Mouse (Mus musculus): ENCODE measurements around the gene Bend3.
A peak's percentile ranks its signal among the peaks of the same experiment; 100 is the strongest.

Gene Bend3

DNA sequence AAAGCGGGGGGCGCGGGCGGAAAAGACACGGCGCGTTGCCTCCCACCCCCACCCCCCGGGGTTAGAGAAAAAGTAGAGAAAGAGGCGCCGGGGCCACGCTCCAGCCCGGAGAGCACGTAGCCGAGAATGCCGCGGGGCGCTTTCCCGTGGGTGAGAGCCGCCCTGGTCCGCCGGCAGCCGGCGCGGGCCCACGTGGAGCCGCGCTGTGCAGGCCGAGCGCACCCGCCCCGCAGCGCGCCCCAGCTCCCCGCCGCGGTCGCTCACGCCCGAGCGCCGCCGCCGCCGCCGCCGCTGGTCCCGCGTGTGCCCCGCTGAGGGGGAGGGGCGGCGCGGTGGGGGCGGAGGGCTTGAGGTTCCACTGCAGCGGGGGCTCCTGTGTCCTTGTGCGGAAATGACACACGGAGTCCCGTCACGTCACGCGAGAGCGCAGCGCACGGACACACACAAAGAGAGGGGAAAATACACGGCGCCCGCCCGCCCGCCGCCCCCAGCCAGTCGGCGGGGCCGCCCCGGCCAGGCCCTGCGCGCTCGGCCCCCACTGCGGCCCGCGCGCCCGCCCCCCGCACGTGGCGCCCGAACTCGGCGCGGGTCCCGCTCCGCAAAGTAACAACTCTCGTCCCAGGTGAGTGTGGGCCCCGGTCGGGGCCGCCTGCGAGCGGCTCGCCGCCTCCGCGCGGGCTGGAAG lies at the start of gene Bend3:
Gene Bend3, plus strand, starts transcription at position 81 of the 685 bp plus-strand sequence.
- no peak for DNase-seq (ENCODE audit: low read depth)

- no peak for DNase-seq (ENCODE audit: low read depth)
Observed at GRCm38 (mm10) chr10:43430606-43431005, 48.0 kb upstream of the Bend3 start.

- no peak for DNase-seq (ENCODE audit: low read depth)
Observed at GRCm38 (mm10) chr10:43434326-43434725, 44.3 kb upstream of the Bend3 start.

- DNase-seq (ENCODE audit: low read depth): no peak
Observed at GRCm38 (mm10) chr10:43435757-43436156, 42.9 kb upstream of the Bend3 start.

GRCm38 (mm10) chr10:43439492-43439941 lies 39.1 kb upstream of the Bend3 start:
- DNase-seq (ENCODE audit: low read depth): no peak

DNA sequence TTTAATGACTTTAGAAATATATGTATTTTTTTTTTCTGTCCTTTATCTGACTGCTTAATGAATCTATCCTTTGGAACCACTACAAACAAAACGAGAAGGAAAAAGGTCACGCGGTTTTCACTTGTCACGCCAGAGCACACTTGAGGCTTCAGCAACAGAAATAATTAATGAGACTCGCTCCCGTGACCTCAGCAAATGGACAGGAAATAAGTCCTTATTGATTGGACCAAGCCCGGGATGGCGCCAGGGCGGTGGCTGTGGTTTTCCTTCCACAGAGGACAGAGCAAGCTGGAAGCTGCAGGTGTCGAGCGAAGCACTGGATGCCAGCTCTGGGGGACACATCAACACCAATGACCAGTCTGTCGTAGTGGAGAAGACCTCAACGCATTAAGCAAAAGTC lies 38.6 kb upstream of the Bend3 start:
- no peak for DNase-seq (ENCODE audit: low read depth)

DNA sequence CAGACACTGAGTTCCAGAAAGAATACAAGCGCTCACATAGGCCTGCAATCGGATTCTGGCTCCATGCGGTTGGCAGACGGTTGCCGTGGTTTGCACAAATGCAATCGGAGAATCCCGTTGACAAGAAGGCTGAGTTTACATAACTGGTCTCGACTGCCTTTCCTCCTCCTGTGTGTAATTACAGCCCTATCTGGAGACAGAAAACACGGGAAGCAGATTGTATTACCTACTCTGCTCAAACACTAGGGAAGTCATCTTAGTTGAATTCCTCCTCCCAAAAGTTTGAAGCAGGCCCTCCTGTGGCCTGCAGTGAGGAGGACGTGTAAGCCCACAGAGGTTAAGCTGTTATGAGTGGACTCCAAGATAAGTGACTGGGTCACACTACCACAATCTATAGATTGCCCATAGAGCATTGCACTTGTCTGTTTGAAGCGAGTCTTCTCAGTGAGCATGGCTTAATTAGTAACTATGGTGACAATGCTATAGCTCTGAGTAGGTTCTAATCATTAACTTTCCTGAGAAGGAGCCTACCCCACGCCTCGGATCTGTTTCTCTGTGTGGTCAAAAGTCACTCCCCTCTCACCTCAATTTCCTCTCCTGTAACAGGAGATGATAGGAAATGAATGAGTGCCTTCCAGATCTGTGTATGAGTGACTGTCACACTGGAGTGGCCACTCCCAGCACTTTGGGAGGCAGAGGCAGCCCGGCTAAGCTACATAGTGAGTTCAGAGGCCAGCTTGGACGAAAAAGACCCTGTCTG lies 37.5 kb upstream of the Bend3 start:
- DNase-seq (ENCODE audit: low read depth): no peak

GRCm38 (mm10) chr10:43448656-43449055 lies 30.0 kb upstream of the Bend3 start:
- DNase-seq (ENCODE audit: low read depth): no peak

- DNase-seq (ENCODE audit: low read depth): peak; percentile 30
Observed at GRCm38 (mm10) chr10:43451848-43452662, 26.6 kb upstream of the Bend3 start.

DNA sequence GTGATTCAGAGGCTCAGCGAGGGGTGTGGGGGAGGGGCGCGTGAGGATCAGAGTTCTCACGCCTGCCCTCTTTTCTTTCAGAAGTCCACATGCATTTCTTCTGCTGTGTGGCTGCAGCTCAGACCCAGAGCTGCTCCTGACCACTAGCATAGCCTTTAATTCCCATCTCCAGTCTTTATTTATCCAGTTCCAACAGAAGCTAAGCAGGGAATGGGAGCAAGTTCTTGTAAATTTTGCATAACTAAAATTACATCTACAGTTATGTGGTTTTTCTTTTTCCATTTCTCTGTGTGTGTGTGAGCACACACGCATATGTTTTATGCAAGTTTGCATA lies 26.0 kb upstream of the Bend3 start:
- DNase-seq (ENCODE audit: low read depth): no peak

- no peak for DNase-seq (ENCODE audit: low read depth)
Observed at GRCm38 (mm10) chr10:43454219-43454618, 24.4 kb upstream of the Bend3 start.

DNA sequence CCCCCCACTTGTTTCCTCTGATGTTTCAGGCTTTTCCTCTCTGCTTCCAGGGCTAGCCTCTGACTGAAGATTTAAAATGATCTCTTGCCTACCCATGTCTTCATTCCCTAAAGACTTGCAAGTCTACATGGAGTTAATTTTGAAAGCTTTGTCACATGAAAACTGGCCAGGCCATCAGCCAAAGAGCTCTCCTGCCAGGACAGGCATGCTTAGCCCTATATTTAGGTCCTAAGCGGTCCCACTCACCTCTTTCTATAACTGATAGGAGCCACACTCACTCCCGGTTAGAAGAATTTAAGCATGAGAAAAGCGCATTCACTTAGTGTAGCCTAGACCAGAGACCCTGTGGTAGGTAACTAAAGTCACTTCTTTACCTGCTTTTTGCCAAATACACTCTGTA lies 24.0 kb upstream of the Bend3 start:
- DNase-seq (ENCODE audit: low read depth): no peak

GRCm38 (mm10) chr10:43462821-43463220 lies 15.8 kb upstream of the Bend3 start:
- no peak for DNase-seq (ENCODE audit: low read depth)

- DNase-seq (ENCODE audit: low read depth): no peak
Observed at GRCm38 (mm10) chr10:43463227-43463626, 15.4 kb upstream of the Bend3 start.

DNA sequence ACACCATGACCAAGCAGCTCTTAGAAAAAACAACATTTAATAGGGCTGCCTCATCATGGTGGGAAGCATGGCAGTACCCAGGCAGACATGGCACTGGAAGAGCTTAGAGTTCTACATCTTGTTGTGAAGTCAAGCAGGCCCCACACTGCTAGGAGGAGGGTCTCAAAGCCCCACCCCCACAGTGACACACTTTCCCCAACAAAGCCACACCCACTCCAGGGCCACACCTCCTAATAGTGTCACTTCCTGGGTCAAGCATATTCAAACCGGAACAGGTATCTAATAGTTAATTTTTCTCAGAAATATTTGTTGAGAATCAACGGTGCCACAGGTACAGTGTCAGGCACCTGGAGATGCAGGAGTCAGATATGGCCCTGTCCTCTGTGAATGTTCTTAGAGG lies 12.4 kb upstream of the Bend3 start:
- DNase-seq (ENCODE audit: low read depth): no peak

DNA sequence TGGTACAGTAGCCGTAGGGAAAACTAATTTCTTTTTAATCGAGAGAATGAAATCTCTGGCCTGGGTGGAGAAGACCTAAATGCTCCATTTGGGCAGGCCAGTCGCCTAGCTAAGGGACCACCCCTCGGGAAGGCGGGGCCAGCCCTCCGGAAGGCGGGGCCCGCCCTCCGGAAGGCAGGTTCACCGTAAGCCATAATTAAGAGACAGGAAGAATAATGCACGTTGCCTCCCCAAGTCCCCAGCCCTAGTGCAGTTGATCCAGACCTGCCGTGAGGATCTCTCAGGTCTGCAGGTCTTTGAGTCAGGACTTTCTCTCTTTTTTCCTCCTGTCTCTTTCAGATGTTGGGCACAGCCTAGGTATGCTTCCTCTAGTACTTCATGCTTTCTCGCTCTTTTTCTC lies 11.0 kb upstream of the Bend3 start:
- no peak for DNase-seq (ENCODE audit: low read depth)

DNA sequence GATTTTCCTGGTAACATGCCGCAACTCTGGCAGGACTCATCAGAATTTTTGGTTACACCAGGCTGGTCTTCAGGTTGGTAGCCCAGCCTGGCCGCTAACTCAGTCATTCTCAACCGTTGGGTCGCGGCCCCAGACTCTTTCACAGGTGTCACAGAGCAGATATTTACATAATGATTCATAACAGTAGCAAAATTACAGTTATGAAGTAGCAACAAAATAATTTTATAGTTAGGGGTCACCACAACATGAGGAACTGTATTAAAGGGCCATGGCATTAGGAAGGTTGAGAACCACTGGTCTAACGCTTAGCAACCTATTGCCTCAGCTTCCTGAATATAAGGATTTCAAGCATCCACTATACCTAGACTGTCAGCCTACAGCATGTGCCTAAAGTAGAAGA lies 10.3 kb upstream of the Bend3 start:
- no peak for DNase-seq (ENCODE audit: low read depth)

DNA sequence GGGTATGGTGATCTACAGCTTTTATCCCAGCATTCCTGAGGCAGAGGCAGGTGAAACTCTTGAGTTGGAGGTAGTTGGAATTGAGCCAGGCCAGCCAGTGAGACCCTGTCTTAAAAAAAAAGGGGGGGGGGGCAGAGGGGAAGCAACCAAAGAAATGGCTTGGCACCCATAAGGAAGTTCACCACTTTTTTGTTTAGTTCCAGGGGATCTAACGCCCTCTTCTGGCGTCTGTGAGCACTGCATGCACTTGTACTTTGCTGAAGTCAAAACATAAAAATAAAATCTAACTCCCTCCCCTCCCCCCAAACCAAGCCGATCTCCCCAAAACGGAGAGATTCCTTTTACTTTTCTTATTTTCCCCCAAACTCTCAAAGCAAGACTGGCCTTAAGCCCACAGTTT lies 3.3 kb upstream of the Bend3 start:
- DNase-seq (ENCODE audit: low read depth): no peak

- no peak for DNase-seq (ENCODE audit: low read depth)
Observed at GRCm38 (mm10) chr10:43477459-43477858, 1.2 kb upstream of the Bend3 start.

DNA sequence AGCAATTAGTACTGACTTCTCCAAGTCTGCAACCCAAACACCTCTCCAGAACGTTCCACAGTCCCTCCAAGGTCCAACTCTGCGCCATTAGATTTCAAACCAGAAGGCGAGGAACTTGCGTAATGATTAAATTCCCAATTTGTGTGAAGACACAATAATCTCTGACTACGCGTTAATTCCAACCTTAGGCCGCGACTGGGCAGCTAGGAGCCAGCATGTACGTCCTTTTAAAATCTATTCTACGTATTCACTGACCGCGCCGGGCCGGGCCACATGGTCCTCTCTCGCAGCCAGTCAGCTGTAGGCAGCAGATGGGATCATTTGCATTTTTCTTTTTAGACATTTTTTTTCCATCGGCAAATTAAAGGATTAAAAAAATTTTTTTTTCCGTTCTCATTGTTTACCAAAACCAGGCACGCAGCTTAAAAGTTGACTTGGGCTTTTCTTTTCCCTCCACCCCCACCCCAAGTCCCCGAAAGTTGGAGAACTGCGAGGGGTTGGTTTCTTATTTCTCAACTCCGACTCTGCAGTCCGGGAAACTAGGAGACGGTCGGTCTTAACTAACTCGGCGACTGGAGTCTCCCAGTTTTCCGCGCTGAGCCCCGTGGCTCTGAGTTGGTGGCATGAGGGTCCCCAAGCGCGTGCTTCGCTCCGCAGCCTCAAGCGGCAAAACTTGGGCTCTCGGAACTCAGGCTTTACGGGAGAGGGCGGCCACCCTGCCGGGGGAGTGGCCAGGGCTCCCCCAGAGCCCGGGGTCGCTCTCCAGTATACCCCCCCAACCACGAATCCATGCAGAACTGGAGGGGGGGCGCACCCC lies 558 bp upstream of the Bend3 start:
- no peak for DNase-seq (ENCODE audit: low read depth)

GRCm38 (mm10) chr10:43479436-43480157 lies 966 bp downstream of the Bend3 start:
- peak; percentile 58 for DNase-seq (ENCODE audit: low read depth)
